Mouse (Mus musculus) limb, embryonic 10.5 days (tissue): ENCODE measurements around the gene Pigw. TPM values are rescaled to one million over a fixed set of nuclear protein-coding genes. Genes with fewer than 3 reads are reported as not detected.
"Not testable (repeated sequence)": the region's sequence is repeated elsewhere in the genome, so short reads cannot be mapped to it uniquely, and the experiment has no call there.

Experiments
- DNase-seq: peaks from one replicate; pipeline ENCODE4 v3.0.0-alpha.2; 2017; ENCODE audit warnings: low spot score
- H3K27ac ChIP-seq: fragments of 300-500 bp; sonication (generic); 2 replicates; pipeline ENCODE4 v1.5.1; 2016; ENCODE audit warnings: mild to moderate bottlenecking
- H3K27me3 ChIP-seq: fragments of 300-500 bp; sonication (generic); 2 replicates; pipeline ENCODE4 v1.6.1; 2016; ENCODE audit warnings: low read depth, mild to moderate bottlenecking; ENCODE audit not compliant: poor library complexity, severe bottlenecking
- H3K36me3 ChIP-seq: fragments of 300-500 bp; sonication (generic); 2 replicates; pipeline ENCODE4 v1.6.1; 2016; ENCODE audit warnings: mild to moderate bottlenecking, moderate library complexity
- H3K4me1 ChIP-seq: fragments of 300-500 bp; sonication (generic); 2 replicates; pipeline ENCODE4 v1.6.1; 2016
- H3K4me3 ChIP-seq: fragments of 300-500 bp; sonication (generic); 2 replicates; pipeline ENCODE4 v1.5.1; 2016; ENCODE audit warnings: mild to moderate bottlenecking, moderate library complexity
- H3K9me3 ChIP-seq: fragments of 300-500 bp; sonication (generic); replicated peaks from 2 replicates; pipeline ENCODE4 v1.6.1; 2016; ENCODE audit warnings: mild to moderate bottlenecking
- WGBS: fragments of 180-500 bp; shearing (Covaris S2); methylation state at CpG from one replicate; pipeline ENCODE4 v1.1.7; 2016; 5-methylcytosine and 5-hydroxymethylcytosine counted together
- polyA plus RNA-seq: library from polyadenylated mRNA; unstranded; fragments of >200 nt; fragmentation: Nextera tagmentation; extraction: Ambion mirVana; gene quantifications from 2 replicates; pipeline ENCODE4 v1.2.1, GENCODE M21; 2016

The Pigw gene
- polyA plus RNA-seq, 1 experiment from 2014 or later, result 2.1 TPM

DNA sequence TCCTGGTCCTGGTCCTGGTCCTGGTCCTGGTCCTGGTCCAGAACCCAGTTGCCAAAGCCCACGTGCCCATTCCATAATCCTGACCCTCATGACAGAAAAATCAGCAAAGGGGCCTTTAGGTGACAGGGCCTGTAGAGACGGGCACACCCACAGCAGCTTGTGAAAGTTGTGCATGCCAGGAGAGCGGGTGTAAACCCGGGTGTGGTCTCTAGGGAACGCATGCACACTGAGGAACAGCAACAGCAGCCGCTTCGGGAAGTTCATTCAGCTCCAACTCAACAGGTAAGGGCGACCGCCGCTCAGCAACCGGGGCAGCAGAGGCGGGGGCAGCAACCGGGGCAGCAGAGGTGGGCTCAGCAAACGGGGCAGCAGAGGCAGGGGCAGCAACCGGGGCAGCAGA lies 13.0 kb upstream of the Pigw start:
- 90% methylated on average over 14 of the region's 15 CpGs for WGBS
- H3K27ac ChIP-seq, result no peak overlapping the region
- no peak for DNase-seq
- no peaks in the 10 kb centered on the region for H3K9me3 ChIP-seq
- no peaks in the 10 kb centered on the region for H3K27me3 ChIP-seq
- H3K36me3 ChIP-seq, result peaks cover 95% of the 10 kb centered on the region
- H3K4me1 ChIP-seq, result no peaks in the 10 kb centered on the region
- H3K4me3 ChIP-seq, result no peak overlapping the region

DNA sequence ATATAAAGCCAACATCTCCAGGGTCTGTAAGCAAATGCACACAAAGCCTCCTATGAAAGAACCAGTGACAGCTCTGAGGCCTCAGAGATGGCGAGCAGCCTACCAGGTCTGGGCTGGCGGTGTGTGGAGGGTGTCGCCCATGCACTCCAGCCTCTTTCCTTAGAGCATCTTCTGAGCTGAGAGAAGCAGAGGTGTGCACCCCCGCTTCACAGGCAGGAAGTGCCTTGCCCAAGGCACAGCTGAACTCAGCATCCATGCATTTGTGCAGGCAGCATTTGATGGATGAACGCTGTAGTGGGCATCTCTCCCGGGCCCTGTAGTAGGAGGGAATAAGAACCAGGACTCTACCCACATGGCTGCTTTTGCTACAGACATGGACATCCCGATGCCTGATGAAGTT lies 11.6 kb upstream of the Pigw start:
- H3K9me3 ChIP-seq, result no peaks in the 10 kb centered on the region
- peaks cover 95% of the 10 kb centered on the region for H3K36me3 ChIP-seq
- no peaks in the 10 kb centered on the region for H3K4me1 ChIP-seq
- no peak overlapping the region for H3K27ac ChIP-seq
- 93% methylated on average over 7 of the region's 7 CpGs for WGBS
- no peak overlapping the region for H3K4me3 ChIP-seq
- no peak for DNase-seq
- H3K27me3 ChIP-seq, result no peaks in the 10 kb centered on the region

- H3K36me3 ChIP-seq, result peaks cover 95% of the 10 kb centered on the region
- H3K27me3 ChIP-seq, result no peaks in the 10 kb centered on the region
- no peak for DNase-seq
- no peaks in the 10 kb centered on the region for H3K4me1 ChIP-seq
- 94% methylated on average over 2 of the region's 2 CpGs for WGBS
- H3K4me3 ChIP-seq, result no peak overlapping the region
- H3K27ac ChIP-seq, result no peak overlapping the region
- H3K9me3 ChIP-seq, result no peaks in the 10 kb centered on the region
Measured at GRCm38 (mm10) chr11:84889492-84889891, 9.4 kb upstream of the Pigw start.

- no peak for DNase-seq
- no peaks in the 10 kb centered on the region for H3K27me3 ChIP-seq
- H3K4me1 ChIP-seq, result no peaks in the 10 kb centered on the region
- H3K4me3 ChIP-seq, result no peak overlapping the region
- no peak overlapping the region for H3K27ac ChIP-seq
- H3K36me3 ChIP-seq, result peaks cover 97% of the 10 kb centered on the region
- no peaks in the 10 kb centered on the region for H3K9me3 ChIP-seq
- WGBS, result 94% methylated on average over 8 of the region's 8 CpGs
Measured at GRCm38 (mm10) chr11:84888025-84888424, 7.9 kb upstream of the Pigw start.

- no peaks in the 10 kb centered on the region for H3K27me3 ChIP-seq
- 87% methylated on average over 11 of the region's 11 CpGs for WGBS
- H3K9me3 ChIP-seq, result no peaks in the 10 kb centered on the region
- no peak overlapping the region for H3K27ac ChIP-seq
- H3K4me3 ChIP-seq, result no peak overlapping the region
- no peaks in the 10 kb centered on the region for H3K4me1 ChIP-seq
- no peak for DNase-seq
- peaks cover 97% of the 10 kb centered on the region for H3K36me3 ChIP-seq
Measured at GRCm38 (mm10) chr11:84886767-84887511, 6.9 kb upstream of the Pigw start.

DNA sequence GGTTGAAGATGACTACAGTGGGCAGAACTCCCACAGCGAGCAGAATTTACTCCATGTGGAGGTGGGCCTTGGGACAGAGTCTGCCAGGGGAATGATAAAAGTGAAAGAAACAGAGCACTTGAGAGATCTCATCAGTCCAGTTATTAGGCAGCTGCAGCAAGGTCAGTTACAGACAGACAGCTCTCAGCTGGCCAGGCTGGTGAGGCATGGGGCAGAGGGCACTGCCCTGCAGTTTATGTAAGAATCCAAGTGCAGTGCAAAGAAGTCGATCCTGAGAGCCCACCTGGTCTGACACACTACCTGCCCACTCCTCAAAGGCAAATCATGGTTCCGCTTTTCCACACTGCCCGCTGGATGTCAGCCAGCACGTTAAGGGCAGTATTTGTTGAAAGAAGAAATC lies 6.2 kb upstream of the Pigw start:
- H3K27me3 ChIP-seq, result no peaks in the 10 kb centered on the region
- 90% methylated on average over 5 of the region's 5 CpGs for WGBS
- H3K36me3 ChIP-seq, result peaks cover 94% of the 10 kb centered on the region
- H3K4me1 ChIP-seq, result peaks cover 4% of the 10 kb centered on the region
- H3K4me3 ChIP-seq, result no peak overlapping the region
- no peaks in the 10 kb centered on the region for H3K9me3 ChIP-seq
- H3K27ac ChIP-seq, result no peak overlapping the region
- DNase-seq, result no peak

GRCm38 (mm10) chr11:84885238-84885637 lies 5.2 kb upstream of the Pigw start:
- Histone ChIP-seq H3K4me3 (no peak overlapping the region), H3K4me1 (peaks cover 11% of the 10 kb centered on the region), H3K9me3 (no peaks in the 10 kb centered on the region), H3K36me3 (peaks cover 87% of the 10 kb centered on the region), H3K27ac (no peak overlapping the region), H3K27me3 (no peaks in the 10 kb centered on the region)
- 83% methylated on average over 4 of the region's 4 CpGs for WGBS
- DNase-seq, result no peak

GRCm38 (mm10) chr11:84882346-84882745 lies 2.3 kb upstream of the Pigw start:
- Histone ChIP-seq H3K27me3 (no peaks in the 10 kb centered on the region), H3K4me1 (peaks cover 20% of the 10 kb centered on the region), H3K27ac (no peak overlapping the region), H3K36me3 (peaks cover 68% of the 10 kb centered on the region), H3K9me3 (no peaks in the 10 kb centered on the region), H3K4me3 (no peak overlapping the region)
- no peak for DNase-seq
- WGBS, result 94% methylated on average over 7 of the region's 7 CpGs

DNA sequence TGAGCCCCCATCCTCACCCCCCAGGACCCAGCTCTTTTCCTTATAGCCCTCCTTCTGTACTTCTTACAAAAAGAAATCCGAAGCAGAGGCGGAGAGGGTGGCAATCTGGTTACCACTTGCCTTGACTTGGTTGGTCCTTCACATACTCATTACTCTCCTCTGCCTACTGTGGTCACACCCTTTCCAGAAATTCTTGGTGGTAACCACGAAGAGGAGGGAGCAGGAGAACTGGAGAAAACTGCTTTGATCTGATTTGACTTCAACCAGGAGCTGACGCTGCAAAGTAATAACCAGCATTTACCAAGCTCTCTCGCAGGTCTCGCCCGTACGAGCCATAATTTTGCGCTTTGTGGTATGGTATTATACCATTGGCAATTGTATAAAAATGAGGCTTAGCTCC lies 886 bp upstream of the Pigw start:
- DNase-seq, result no peak
- WGBS, result 54% methylated on average over 9 of the region's 9 CpGs
- H3K36me3 ChIP-seq, result peaks cover 62% of the 10 kb centered on the region

GRCm38 (mm10) chr11:84880465-84880961 lies 428 bp upstream of the Pigw start:
- Histone ChIP-seq H3K27me3 (no peaks in the 10 kb centered on the region), H3K4me3 (peak overlapping the region; percentile 94), H3K9me3 (no peaks in the 10 kb centered on the region), H3K4me1 (peaks cover 20% of the 10 kb centered on the region), H3K36me3 (peaks cover 57% of the 10 kb centered on the region), H3K27ac (peak overlapping the region; percentile 97)
- WGBS, result 1% methylated on average over 24 of the region's 24 CpGs
- peak; percentile 80 for DNase-seq

More for the DNA sequence above, 886 bp upstream of the Pigw start:
- H3K4me1 ChIP-seq, result peaks cover 20% of the 10 kb centered on the region
- H3K27me3 ChIP-seq, result no peaks in the 10 kb centered on the region
- H3K4me3 ChIP-seq, result peak overlapping the region; percentile 94
- no peaks in the 10 kb centered on the region for H3K9me3 ChIP-seq
- H3K27ac ChIP-seq, result peak overlapping the region; percentile 97

DNA sequence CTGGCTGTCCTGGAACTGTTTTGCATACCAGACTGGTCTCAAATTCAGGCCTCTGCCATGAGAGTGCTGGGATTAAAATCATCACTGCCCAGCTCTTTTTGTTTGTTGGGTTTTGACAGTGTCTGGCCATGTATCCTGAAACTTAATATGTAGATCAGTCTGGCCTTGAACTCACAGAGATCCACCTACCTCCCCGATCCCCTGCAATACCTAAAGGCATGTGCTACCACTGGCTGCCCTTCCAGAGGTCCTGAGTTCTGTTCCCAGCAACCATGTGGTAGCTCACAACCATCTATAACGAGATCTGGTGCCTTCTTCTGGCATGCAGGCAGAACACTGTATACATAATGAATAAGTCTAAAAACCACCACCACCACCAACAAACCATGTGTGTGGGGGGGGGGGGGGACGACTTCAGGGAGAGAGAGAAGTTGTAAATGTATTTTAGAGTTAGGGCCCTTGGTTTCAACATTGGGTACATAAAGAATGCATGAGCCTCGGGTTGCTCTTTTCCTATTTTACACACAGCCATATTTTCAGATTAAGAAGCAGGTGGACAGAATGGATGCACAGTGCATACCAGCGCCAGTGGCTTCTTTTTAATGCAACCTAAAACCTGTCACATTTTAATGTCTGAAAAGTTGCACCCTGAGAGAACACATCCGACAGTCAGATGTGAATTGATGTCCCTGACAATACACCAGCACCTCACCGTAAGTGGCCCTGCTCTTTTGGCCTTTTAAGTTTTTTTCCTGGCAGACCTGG lies 896 bp downstream of the Pigw start:
- 26% methylated on average over 7 of the region's 7 CpGs for WGBS
- Histone ChIP-seq H3K9me3 (no peaks in the 10 kb centered on the region), H3K36me3 (peaks cover 44% of the 10 kb centered on the region)

DNA sequence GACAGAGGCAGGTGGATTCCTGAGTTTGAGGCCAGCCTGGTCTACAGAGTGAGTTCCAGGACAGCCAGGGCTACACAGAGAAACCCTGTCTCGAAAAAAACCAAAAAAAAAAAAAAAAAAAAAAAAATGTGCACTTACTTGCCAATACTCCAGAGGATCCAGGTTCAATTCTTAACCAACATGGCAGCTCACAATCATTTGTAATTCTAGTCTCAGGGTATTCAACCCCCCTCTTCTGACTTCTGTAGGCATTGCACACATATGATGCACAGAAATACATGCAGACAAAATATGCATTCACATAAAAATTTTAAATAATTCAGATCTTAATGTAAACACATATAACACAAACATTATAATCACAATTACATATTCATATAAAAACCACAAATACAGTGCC lies 4.1 kb downstream of the Pigw start:
- not testable (repeated sequence) for H3K4me3 ChIP-seq, DNase-seq, H3K9me3 ChIP-seq, H3K27ac ChIP-seq, H3K27me3 ChIP-seq
- H3K4me1 ChIP-seq, result peaks cover 19% of the 10 kb centered on the region
- peaks cover 22% of the 10 kb centered on the region for H3K36me3 ChIP-seq
- WGBS, result 71% methylated on average over 1 of the region's 1 CpGs

More for the DNA sequence above, 896 bp downstream of the Pigw start:
- H3K4me3 ChIP-seq, result peak overlapping the region; percentile 94
- peaks cover 20% of the 10 kb centered on the region for H3K4me1 ChIP-seq
- no peak for DNase-seq
- no peaks in the 10 kb centered on the region for H3K27me3 ChIP-seq
- peak overlapping the region; percentile 97 for H3K27ac ChIP-seq
